Comparison of ENCODE assay signal across 8 mouse cellular contexts in genomic region chr1:152817027-152817769, GRCm38 (mm10). TPM values are rescaled to one million over a fixed set of nuclear protein-coding genes. Genes with fewer than 3 reads are reported as not detected.
DNase-seq lines count a peak whose midpoint lies in the region; ATAC-seq and TF ChIP-seq lines count a peak whose summit lies in the region.
"Had no signal": no experiment of that assay in that cellular context is flagged by ENCODE, and none has a peak within 500 bp of the region (broad histone marks: within the 10 kb centered on the region; RNA-seq: fewer than 3 reads in every experiment).

No protein-coding gene starts in this region.

- no peak overlapping the region for H3K4me3 ChIP-seq in liver, adult 2 months (ENCODE audit: insufficient read depth, low read depth, low read length)
- H3K4me3 ChIP-seq in liver, embryonic 11.5 days (ENCODE audit: low read depth, low read length): no peak overlapping the region
- H3K4me3 ChIP-seq in embryonic facial prominence, embryonic 10.5 days: no peak overlapping the region
- no peak overlapping the region for H3K4me3 ChIP-seq in intestine, postnatal 0 days (ENCODE audit: low read depth, low read length)

- no peaks in the 10 kb centered on the region for H3K27me3 ChIP-seq in liver, adult 2 months (ENCODE audit: control insufficient read depth, insufficient read depth, low read length)
- H3K27me3 ChIP-seq in liver, embryonic 11.5 days (replicated peaks; ENCODE audit: control insufficient read depth, insufficient read depth, low read length): no peaks in the 10 kb centered on the region
- H3K27me3 ChIP-seq in embryonic facial prominence, embryonic 10.5 days (replicated peaks; ENCODE audit: low read depth, poor library complexity, severe bottlenecking): no peaks in the 10 kb centered on the region; the same call in 1 of the 2 replicates
- no peaks in the 10 kb centered on the region for H3K27me3 ChIP-seq in intestine, postnatal 0 days (replicated peaks; ENCODE audit: control insufficient read depth, insufficient read depth, low read length)

- no peak for TF ChIP-seq POLR2A in liver, adult 2 months (IDR thresholded peaks at IDR 0.05; ENCODE audit: extremely low read depth, insufficient read depth, low read length)

- no peak for TF ChIP-seq CTCF in liver, adult 2 months (IDR thresholded peaks at IDR 0.05; ENCODE audit: low read depth, low read length)
- 0 out of 2 replicates have a peak, but pooled peaks have one; percentile 15 for TF ChIP-seq CTCF in intestine, postnatal 0 days (IDR thresholded peaks at IDR 0.05; ENCODE audit: low read depth)

- no peak overlapping the region for H3K4me2 ChIP-seq in liver, embryonic 11.5 days
- H3K4me2 ChIP-seq in intestine, postnatal 0 days (replicated peaks; ENCODE audit: low read depth): no peak overlapping the region; the same call in 1 of the 2 replicates

- 0 out of 2 replicates have a peak, but pooled peaks cover 1% of the 10 kb centered on the region for H3K4me1 ChIP-seq in liver, adult 2 months (ENCODE audit: control insufficient read depth, insufficient read depth, low read length)
- H3K4me1 ChIP-seq in liver, embryonic 11.5 days (replicated peaks; ENCODE audit: control insufficient read depth, insufficient read depth, low read length): no peaks in the 10 kb centered on the region; the same call in 1 of the 2 replicates
- peaks cover 37% of the 10 kb centered on the region for H3K4me1 ChIP-seq in embryonic facial prominence, embryonic 10.5 days
- H3K4me1 ChIP-seq in intestine, postnatal 0 days (replicated peaks; ENCODE audit: control insufficient read depth, insufficient read depth, low read length): no peaks in the 10 kb centered on the region; the same call in 1 of the 2 replicates

- H3K9me3 ChIP-seq in liver, embryonic 11.5 days (ENCODE audit: control insufficient read depth, low read length): no peaks in the 10 kb centered on the region
- H3K9me3 ChIP-seq in embryonic facial prominence, embryonic 10.5 days: no peaks in the 10 kb centered on the region
- no peaks in the 10 kb centered on the region for H3K9me3 ChIP-seq in intestine, postnatal 0 days (ENCODE audit: control insufficient read depth)

- no peak overlapping the region for H3K27ac ChIP-seq in liver, adult 2 months (replicated peaks; ENCODE audit: insufficient read depth, low read depth, low read length)
- H3K27ac ChIP-seq in liver, embryonic 11.5 days (ENCODE audit: low read depth, low read length): no peak overlapping the region
- H3K27ac ChIP-seq in embryonic facial prominence, embryonic 10.5 days (replicated peaks): peak overlapping the region; percentile 59
- H3K27ac ChIP-seq in intestine, postnatal 0 days (ENCODE audit: low read depth, low read length): peak overlapping the region; percentile 21; the same call in 1 of the 2 replicates
- H3K27ac ChIP-seq: liver, embryonic 14.5 days had no signal

- DNase-seq in liver, adult 2 months (ENCODE audit: extremely low read depth, low read depth, low spot score): peak; percentile 53
- no peak for DNase-seq in liver, embryonic 11.5 days (ENCODE audit: low spot score)
- DNase-seq in embryonic facial prominence, embryonic 10.5 days (ENCODE audit: low spot score): peak; percentile 63
- DNase-seq in spleen, postnatal 36 days (ENCODE audit: low spot score in 2 of 2): peak; percentile 54 to 69
- no peak for DNase-seq in urinary bladder, adult 2 months (ENCODE audit: low spot score)

- H3K9ac ChIP-seq in liver, adult 2 months (ENCODE audit: low read depth, low read length): no peak overlapping the region
- H3K9ac ChIP-seq in liver, embryonic 11.5 days (ENCODE audit: low read depth, low read length): no peak overlapping the region
- H3K9ac ChIP-seq in intestine, postnatal 0 days (ENCODE audit: low read depth, low read length): no peak overlapping the region
- H3K9ac ChIP-seq: liver, embryonic 14.5 days had no signal

- ATAC-seq in liver, embryonic 11.5 days (replicated peaks; ENCODE audit: low FRiP score): no peak
- ATAC-seq in intestine, postnatal 0 days: peak; percentile 47
- ATAC-seq in cerebellum, adult (ENCODE audit: insufficient number of reproducible peaks, low FRiP score, low TSS enrichment): no peak

- WGBS in liver, adult 2 months: 45% methylated on average over 12 of the region's 12 CpGs
- 62% methylated on average over 12 of the region's 12 CpGs for WGBS in liver, embryonic 11.5 days
- WGBS in embryonic facial prominence, embryonic 10.5 days: 26% methylated on average over 12 of the region's 12 CpGs
- 32% methylated on average over 12 of the region's 12 CpGs for WGBS in intestine, postnatal 0 days

- no peaks in the 10 kb centered on the region for H3K36me3 ChIP-seq in liver, adult 2 months (ENCODE audit: control insufficient read depth, insufficient read depth, low read length)
- H3K36me3 ChIP-seq in liver, embryonic 11.5 days (ENCODE audit: control insufficient read depth, insufficient read depth, low read length): no peaks in the 10 kb centered on the region
- no peaks in the 10 kb centered on the region for H3K36me3 ChIP-seq in embryonic facial prominence, embryonic 10.5 days (replicated peaks)
- H3K36me3 ChIP-seq in intestine, postnatal 0 days (ENCODE audit: control insufficient read depth, insufficient read depth): no peaks in the 10 kb centered on the region; the same call in 1 of the 2 replicates

- no peaks in the 10 kb centered on the region for H3K79me2 ChIP-seq in liver, adult 2 months (ENCODE audit: control insufficient read depth, insufficient read depth, low read length)

RNA-seq across cellular contexts. Expression of gene Ncf2, which starts 17.2 kb away (rescaled TPM):
- total RNA-seq in liver, adult 2 months (2014; rRNA removed): 3.0 and 3.6 TPM in 2 replicates
- 0.60 and 1.2 TPM in 2 replicates for polyA plus RNA-seq in liver, adult 2 months (2012; rRNA removed)
- 12.6 and 13.9 TPM in 2 replicates for polyA plus RNA-seq in liver, embryonic 11.5 days (2014; fragmentation: Nextera tagmentation; extraction: Ambion mirVana)
- 2.2 and 2.6 TPM in 2 replicates for polyA plus RNA-seq in embryonic facial prominence, embryonic 10.5 days (2016; fragmentation: Nextera tagmentation; extraction: Ambion mirVana)
- polyA plus RNA-seq in intestine, postnatal 0 days (2015; fragmentation: Nextera tagmentation; extraction: Ambion mirVana): 9.1 and 9.7 TPM in 2 replicates
- 7.0 and 8.7 TPM in 2 replicates for polyA plus RNA-seq in urinary bladder, adult 2 months (2012; rRNA removed)

RNA-seq across cellular contexts. Expression of gene Arpc5, which starts 50.9 kb away (rescaled TPM):
- 86.9 and 103 TPM in 2 replicates for total RNA-seq in liver, adult 2 months (2014; rRNA removed)
- polyA plus RNA-seq in liver, adult 2 months (2012; rRNA removed): 24.9 and 27.8 TPM in 2 replicates
- 260 and 281 TPM in 2 replicates for polyA plus RNA-seq in liver, embryonic 11.5 days (2014; fragmentation: Nextera tagmentation; extraction: Ambion mirVana)
- 198 and 199 TPM in 2 replicates for polyA plus RNA-seq in embryonic facial prominence, embryonic 10.5 days (2016; fragmentation: Nextera tagmentation; extraction: Ambion mirVana)
- polyA plus RNA-seq in intestine, postnatal 0 days (2015; fragmentation: Nextera tagmentation; extraction: Ambion mirVana): 460 and 468 TPM in 2 replicates
- 143 and 180 TPM in 2 replicates for polyA plus RNA-seq in urinary bladder, adult 2 months (2012; rRNA removed)

RNA-seq across cellular contexts. Expression of gene Rgl1, which starts 51.0 kb away (rescaled TPM):
- 10.2 and 13.7 TPM in 2 replicates for total RNA-seq in liver, adult 2 months (2014; rRNA removed)
- 3.4 and 4.2 TPM in 2 replicates for polyA plus RNA-seq in liver, adult 2 months (2012; rRNA removed)
- 26.3 and 28.2 TPM in 2 replicates for polyA plus RNA-seq in liver, embryonic 11.5 days (2014; fragmentation: Nextera tagmentation; extraction: Ambion mirVana)
- polyA plus RNA-seq in embryonic facial prominence, embryonic 10.5 days (2016; fragmentation: Nextera tagmentation; extraction: Ambion mirVana): 28.0 and 30.8 TPM in 2 replicates
- 39.4 and 43.5 TPM in 2 replicates for polyA plus RNA-seq in intestine, postnatal 0 days (2015; fragmentation: Nextera tagmentation; extraction: Ambion mirVana)
- polyA plus RNA-seq in urinary bladder, adult 2 months (2012; rRNA removed): 29.6 and 31.0 TPM in 2 replicates

Comparison
In these comparisons a context has a peak if more than half of its experiments do, and no peak if none do; other contexts are left out.
1. DNase-seq: peak in liver, adult 2 months (single experiment), embryonic facial prominence, embryonic 10.5 days (single experiment) and spleen, postnatal 36 days (2 of 2); none in liver, embryonic 11.5 days (single experiment) and urinary bladder, adult 2 months (single experiment).
2. H3K27ac ChIP-seq: peak in embryonic facial prominence, embryonic 10.5 days (single experiment) and intestine, postnatal 0 days (single experiment); none in liver, adult 2 months (single experiment) and liver, embryonic 11.5 days (single experiment).